Mouse (Mus musculus) spleen, postnatal 4 days (tissue): ENCODE measurements around the gene Stat3.

ENCODE experiments used
- DNase-seq, 2 experiments: peaks; one replicate each; pipeline ENCODE4 v3.0.0; 2022; ENCODE audit warnings: low spot score in 2 of 2

Gene Stat3

GRCm38 (mm10) chr11:100964180-100964579 lies 24.8 kb upstream of the Stat3 start:
- no peak for DNase-seq

DNA sequence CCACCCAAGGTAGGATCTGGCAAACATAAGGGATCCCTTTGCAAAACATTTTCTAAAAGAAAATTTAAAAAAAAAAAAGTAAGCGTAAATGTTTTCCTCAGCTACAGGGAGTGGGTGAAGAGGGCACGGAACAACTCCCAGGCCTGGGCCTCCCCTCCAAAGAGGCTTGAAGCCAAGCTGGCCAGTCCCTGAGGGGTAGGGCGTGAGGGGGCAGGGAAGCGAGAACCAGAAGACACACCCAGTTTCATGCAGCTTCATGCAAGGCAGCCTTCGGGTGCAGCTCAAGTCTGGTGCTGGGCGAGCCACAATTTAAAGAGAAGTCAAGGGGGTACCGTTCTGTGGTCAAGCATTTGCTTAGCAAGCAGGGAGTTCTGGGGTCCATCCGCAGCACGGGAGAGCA lies 24.3 kb upstream of the Stat3 start:
- no peak for DNase-seq

DNA sequence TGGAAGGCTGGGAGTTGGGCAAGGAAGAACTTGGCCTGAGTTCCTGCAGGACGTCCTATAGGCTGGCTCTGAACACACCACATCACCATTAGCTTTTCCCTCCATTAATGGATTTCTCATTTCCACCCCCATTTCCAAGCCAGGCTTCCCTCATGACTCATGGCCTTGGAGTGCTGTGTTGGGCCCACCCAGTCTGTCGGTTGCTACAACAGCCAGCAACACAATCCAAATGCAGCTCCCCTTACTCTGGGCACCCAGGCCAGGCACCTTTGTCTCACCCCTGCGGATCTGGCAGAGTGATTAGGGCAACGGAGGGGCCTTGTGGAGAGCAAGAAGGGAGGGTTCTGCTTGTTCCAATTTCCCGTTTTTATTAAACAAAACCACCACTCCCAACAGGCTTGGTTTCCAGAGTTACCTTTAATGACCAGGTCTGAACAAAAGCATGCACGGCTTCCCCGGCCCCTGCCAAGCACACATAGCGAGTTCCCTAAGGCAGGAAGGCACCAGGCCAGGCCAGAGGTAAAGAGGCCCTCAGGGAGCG lies 23.1 kb upstream of the Stat3 start:
- DNase-seq: no peak

- peak; percentile 40 to 69 for DNase-seq
Measured at GRCm38 (mm10) chr11:100960540-100960939, 21.2 kb upstream of the Stat3 start.

GRCm38 (mm10) chr11:100959826-100960225 lies 20.5 kb upstream of the Stat3 start:
- DNase-seq: no peak

DNA sequence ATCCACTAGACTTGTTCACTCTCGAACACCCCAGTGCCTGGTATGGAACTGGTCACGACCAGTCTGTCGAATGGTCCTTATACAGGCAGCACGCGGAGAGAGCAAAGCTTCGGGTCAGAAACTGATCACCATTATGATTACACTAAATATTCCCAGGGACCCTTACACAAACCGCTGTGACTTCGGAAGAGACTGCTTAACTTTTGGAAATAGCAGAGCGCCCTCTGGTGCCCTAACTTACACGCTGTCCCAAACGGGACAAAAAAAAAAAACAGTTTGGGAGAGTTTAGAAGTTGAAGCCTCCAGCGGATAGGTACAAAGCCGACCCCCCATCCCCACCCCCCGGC lies 20.1 kb upstream of the Stat3 start:
- peak; percentile 63 to 85 for DNase-seq

DNA sequence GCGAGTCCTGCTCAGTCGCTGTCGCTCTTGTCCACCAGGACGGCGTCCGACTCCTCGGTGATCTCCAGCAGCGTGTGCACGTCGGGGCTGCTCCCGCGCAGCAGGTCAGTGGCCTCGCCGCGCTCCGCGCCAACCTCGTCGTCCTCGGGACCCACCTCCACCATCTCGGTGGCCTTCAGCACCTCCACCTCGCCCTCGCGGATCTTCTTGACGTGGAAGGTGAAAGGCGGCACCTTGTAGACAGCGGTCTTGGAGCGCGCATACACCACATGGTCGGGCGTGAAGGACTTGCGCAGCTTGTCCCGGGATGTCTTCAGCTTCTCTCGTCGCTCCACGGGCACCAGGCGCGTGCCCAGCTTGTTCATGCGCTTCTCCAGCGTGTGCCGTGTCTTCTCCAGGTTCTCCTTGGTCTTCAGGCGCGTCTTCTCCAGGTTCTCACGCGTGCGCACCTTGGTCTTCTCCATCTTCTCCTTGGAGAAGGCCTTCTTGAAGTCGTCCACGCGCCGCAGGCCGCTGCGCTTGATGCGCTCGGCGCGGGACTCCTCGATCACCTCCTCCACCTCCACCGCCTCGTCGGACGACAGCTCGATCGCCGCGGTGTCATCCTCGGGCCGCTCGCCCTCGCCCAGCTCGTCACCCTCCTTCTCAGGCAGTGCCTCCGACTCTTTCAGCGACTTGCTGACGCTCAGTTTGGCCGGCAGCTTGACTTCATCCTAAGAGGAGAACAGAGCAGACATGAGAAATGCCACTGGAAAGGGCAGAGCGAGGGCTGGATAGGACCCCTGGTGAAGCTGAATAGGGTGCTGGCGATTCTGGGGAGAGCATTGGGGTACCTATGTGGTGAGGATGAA lies 19.5 kb upstream of the Stat3 start:
- DNase-seq: peak in 1 of 2 experiments; percentile 67

DNA sequence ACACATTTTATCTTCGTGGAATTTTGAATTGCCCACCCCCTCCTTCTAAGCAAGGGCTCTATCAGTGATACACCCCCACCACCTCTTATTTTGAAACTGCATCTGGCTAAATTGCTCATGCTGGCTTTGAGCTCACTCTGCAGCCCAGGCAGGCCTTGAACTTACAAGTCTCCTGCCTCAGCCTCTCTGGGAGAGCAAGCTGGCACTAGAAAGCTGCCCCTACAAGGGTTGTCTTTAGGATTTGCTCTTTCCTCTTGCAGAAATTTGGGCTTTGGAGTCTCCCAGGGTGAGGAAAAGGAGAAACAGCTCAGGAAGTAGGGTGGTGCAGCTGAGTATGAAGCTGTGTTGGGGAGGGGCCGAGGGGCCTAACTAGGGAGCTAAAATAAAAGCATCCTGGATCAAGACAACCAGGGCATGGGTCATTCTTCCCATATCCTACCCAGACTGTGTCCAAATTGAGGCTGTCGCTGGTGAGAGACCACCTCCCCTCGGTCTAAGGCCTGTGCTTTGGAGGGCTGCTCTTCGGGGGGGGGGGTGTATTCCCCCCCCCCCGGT lies 18.7 kb upstream of the Stat3 start:
- no peak for DNase-seq

DNA sequence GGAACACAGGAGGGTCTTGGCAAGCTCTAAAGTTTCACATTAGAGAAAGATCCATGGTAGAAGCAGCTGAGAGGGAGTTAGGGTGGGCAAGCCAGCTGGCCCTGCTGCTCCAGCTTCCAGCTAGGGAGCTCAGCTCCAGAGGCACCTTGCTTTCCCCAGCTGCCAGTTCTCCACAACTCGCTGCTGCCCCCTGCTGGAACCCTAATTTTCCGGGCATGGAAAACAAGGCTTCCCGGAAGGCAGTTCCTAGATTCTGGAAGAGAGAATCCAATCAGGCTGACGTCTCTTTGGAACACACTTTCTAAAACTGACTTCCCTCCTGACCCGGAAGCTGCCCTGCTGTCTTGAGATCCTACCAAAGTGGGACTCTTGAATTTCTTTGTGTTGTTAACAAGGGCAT lies 17.9 kb upstream of the Stat3 start:
- peak; percentile 81 to 94 for DNase-seq

DNA sequence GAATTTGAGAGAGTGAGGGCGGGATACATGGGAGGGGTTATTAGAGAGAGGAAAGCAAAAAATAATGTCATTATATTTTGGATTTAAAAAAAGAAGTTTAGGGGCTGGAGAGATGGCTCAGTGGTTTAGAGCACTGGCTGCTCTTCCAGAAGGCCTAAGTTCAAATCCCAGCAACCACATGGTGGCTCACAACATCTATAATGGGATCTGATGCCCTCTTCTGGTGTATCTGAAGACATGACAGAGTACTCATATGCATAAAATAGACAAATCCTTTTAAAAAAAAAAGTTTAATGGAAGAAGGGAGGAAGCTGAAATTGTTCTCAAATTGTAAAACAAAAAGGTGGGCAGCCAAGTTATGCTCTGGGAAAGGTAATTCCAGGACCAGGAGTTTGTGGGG lies 10.2 kb upstream of the Stat3 start:
- no peak for DNase-seq

DNA sequence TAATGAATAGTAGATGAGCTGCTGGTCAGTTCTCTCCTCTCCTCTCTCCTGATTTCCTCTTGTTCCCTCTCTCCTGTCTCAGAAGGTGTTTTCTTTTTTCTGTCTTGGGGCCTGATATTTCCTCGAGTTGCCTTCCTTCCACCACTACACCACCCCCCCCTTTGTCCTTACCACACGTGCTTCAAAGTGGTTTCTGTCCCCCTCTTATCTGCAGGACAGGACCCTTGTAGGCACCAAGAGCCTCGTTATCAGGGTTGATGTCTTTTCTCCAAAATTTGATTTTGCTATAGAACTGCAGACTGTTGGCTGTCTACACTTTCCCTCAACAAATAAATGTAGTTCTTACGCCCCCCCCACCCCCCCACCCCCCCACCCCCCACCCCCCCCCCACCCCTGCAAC lies 9.0 kb upstream of the Stat3 start:
- DNase-seq: no peak

DNA sequence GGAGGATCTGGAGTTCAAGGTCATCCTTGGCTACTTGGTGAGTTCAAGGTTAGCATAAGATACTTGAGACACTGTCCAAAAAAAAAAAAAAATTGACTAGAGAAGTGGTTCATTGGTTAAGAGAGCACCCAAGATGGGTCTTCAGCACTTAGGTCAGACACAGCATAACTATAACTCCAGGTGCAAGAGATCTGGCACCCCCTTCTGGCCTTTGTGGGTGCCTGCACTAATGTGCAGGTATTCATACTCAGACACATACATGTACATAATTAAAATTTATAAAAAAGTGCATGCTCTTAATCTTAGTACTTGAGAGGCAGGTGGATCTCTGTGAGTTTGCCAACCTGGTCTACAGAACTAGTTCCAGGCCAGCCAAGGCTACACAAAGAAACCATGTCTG lies 8.2 kb upstream of the Stat3 start:
- no peak for DNase-seq

DNA sequence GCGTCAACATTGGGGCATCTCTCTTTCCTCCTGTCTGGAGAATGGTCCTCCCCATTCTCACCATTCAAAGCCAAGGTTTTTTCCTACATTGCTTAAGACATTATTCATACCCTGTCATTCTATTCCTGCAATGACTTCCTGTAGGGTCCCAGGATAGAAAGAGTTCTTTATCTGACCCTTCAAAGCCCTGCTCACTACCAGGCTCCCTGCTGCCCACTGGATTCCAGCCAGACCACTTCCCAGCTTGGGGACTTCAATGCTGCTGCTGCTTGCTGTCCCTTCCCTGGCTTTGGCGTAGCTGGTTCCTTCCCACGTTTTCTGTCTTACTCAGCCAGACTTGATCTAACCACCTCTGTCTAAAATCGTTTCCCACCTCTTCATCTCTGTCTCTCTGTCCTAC lies 7.5 kb upstream of the Stat3 start:
- no peak for DNase-seq

DNA sequence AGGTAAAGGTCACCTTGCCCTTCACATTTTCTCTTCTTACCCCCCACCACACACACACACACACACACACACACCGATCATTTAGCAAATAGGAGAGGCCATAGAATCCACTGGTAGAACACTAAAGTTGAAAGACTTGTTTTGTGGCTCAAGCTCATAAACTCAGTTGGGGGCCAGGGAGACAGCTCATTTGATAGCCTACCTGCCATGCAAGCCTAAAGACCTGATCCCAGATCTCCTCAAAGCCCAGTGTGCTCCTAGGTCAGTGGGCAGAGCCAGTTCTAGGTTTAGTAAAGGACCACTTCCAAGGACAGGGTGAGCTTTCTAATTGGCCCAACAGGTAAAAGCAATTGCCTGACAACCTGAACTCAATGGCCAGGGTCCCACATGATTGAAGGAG lies 3.0 kb upstream of the Stat3 start:
- DNase-seq: no peak

DNA sequence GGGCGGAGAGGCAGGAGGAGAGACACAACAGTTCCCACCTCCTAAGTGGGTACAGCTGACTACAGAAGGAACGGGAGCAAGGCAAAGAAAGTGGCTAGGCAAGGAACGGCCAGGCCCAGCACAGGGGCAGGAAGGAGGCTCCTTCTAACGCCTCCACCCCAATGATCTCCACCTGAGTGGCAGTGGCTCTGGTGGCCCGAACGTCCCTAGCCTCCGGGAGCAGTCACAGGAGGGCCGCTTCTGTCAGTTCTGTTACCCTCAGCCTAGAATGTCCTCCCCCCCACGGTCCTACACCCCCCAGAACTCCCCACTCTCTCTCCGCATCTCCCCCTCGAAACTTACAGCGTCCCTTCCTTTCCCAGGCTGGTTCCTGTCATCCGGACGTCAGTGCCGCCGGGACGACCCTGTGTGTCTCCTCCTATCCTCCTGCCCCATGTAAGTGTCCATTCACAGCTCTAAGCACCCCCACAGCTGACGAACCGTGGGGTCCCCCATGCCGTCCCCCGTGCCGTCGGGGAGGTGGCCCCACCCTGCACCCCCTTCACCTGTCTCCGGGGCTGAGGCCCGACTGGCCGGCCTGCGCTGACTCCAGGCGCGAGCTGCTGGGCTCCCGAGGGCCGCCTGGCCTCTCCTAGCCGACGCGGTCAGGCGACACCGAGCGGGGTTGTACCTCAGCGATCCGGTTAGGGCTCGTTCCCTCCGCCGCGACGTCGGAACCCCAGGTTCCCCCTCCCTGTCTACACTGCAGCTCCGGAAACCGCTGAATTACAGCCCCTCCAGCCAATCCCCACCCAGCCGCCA lies 429 bp downstream of the Stat3 start:
- DNase-seq: peak; percentile 27 to 74

DNA sequence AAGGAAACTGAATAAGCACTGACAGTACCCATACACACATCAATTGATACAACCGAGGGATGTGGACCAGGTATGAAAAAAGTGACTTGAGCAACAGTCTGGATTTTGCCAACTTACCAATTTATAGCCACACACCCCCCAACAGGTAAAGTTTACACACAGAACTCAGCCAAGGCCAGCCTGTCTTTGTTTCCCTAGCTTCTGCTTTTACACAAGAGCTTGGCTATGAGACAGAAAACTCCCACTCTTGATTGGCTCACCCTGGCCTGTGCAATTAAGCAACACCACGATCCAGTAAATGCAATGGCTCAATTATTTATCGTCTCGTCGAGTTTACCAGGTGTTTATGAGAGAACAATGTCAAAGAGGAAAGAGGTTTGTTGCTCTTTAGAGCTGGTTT lies 1.2 kb downstream of the Stat3 start:
- no peak for DNase-seq

DNA sequence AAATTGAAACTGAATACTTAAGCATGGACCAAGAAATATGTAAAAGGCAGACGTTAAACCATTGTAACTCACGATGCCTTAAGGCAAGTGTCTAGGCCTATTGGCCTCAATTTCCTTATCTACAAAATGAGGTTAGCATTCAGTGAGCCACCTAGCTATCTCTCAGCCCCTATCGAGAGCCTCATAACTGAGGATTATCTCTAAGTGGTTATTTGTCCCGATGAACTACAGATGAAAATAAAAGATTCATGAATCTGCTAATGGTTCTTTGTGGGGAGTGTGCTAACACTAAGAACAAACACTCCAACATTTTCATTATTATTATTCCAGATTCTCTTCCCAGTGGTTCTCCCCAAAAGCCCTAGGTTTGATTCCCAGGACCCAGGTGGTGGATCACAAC lies 2.0 kb downstream of the Stat3 start:
- no peak for DNase-seq

- DNase-seq: peak in 1 of 2 experiments; percentile 51
Measured at GRCm38 (mm10) chr11:100935373-100936355, 3.7 kb downstream of the Stat3 start.

DNA sequence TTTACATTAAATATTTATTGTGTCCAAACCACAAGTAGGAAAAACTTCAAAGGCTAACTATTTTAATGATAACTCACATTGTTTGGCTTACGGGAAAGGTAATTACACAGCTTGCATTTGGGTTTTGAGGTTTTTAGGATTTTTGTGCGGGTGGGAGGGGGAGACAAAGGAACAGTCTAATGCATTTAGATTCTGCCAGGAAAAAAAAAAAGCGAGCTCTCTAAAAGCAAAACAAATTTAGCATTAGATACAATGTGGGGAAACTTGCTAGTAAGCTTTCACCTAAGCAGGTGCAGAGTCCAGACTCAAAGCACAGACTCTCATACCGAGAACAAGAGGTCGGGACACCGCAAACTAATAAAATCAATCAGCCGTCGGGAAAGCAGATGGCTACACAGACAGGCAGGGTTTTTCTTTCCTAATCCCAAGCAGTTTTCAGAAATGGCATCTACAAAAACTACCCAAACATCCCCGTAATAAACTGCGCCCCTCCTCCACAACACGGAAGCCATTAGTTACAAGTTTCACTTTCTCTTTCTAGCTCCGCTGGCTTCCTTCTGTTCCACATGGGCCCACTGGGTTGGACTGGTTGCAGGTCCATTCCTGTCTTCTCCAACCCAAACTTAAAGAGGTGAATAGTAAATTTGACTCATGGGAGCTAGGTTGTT lies 8.0 kb downstream of the Stat3 start:
- peak; percentile 29 to 70 for DNase-seq

DNA sequence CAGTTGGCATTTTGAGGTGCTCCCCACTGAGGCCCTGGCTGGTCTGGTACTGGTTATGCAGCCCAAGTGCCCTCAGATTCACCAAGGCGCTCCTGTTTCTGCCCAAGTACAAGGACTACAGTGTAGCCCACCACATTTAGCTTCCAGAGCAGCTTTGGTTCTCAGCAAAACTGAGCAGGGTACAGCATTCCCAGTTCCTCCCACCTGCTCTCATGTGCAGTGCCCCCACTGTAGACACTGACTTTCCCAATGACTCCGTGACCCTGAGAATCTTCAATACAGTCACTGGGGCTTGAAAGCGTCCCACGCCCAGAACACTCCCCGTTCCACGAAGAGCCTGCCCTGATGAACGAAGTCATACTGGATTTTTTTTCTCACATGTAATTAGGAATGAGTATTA lies 8.7 kb downstream of the Stat3 start:
- no peak for DNase-seq

DNA sequence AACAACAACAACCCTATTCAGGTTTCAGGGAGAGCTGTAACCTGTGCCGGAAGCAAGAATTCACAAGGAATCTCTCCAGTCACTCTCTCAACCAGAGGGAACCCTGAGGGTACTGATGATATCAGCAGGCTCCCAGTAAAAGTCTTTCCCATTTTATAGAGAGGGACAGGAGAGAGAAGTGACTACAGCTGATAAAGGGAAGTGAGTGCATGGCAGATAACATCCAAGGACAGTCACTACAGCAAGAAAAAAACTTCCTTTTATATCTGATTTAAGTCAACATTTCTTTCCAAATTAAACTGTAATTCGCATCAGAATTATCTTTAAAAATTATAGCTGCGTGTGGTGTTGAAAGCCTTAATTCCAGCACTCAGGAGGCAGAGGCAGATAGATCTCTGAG lies 12.0 kb downstream of the Stat3 start:
- DNase-seq: no peak
